Mouse (Mus musculus) adrenal gland, postnatal 14 days (tissue): ENCODE measurements at regions not wholly inside any gene's neighbourhood (a gene's known extent, or its start where the extent isn't known, plus 50 kb on each side); places are given as distances from the start of the nearest gene placed in this dataset.

ENCODE experiments used
- DNase-seq: peaks from one replicate; pipeline ENCODE4 v3.0.0; 2021; ENCODE audit warnings: mixed read lengths

DNA sequence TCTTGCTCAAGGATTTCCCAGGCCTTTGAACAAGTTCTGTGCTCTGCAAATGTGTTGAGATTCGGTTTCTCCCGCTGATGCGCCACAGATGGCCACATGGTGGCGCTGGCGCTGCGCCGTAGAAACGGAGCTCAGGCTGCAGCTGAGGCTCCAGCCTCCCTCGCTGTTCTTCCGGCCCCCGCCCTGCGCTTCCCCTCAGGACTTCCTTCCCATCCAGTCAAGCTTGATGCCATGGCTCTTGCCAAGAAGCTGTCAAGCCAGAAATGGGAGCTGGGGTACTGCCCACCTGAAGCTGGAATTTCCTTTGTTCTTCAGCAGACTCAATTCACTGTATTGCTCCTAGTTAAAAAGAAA is 263.9 kb downstream of the Mpdz start:
- DNase-seq, result peak; percentile 91

DNA sequence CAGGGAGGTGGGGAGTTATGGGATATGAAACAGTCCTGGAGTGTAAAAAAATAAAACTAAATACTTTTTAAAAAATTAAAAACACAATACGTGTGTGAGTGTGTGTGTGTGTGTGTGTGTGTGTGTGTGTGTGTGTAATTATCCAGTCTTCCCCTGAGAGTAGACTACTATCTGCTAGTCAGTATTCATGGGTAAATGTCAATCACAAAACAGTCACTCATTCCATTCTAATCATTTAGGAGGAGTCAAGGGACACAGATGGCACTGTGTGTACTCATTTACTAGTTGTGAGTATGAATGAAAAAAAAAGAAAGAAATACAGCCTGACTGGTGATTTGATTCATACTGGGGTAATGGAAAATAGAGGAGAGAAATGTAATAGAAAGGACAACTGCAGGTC is 226.5 kb downstream of the Mpdz start:
- DNase-seq, result no peak

GRCm38 (mm10) chr4:81217979-81218378 is 224.6 kb downstream of the Mpdz start:
- no peak for DNase-seq

DNA sequence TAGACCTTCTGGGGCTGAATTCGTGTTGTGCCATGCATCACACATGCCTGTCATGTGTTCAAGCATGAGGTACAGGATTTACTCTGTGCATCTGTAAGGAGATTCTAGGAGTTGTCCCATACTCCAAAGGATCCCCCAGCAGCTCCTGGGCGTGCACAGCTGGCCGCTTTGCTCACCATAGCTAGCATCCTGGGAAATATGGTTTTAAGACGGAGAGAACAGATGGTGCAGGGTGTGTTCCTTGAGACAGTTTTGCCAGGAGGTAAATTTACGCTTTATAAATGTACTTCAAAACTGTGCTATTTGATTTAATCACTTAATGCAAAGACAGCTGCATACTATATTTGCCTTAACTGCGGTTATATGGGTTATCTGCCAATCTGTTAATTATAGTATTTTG is 220.6 kb downstream of the Mpdz start:
- DNase-seq, result no peak

- no peak for DNase-seq
Observed at GRCm38 (mm10) chr4:81222468-81223175, 220.0 kb downstream of the Mpdz start.
